In the genomic region with DNA sequence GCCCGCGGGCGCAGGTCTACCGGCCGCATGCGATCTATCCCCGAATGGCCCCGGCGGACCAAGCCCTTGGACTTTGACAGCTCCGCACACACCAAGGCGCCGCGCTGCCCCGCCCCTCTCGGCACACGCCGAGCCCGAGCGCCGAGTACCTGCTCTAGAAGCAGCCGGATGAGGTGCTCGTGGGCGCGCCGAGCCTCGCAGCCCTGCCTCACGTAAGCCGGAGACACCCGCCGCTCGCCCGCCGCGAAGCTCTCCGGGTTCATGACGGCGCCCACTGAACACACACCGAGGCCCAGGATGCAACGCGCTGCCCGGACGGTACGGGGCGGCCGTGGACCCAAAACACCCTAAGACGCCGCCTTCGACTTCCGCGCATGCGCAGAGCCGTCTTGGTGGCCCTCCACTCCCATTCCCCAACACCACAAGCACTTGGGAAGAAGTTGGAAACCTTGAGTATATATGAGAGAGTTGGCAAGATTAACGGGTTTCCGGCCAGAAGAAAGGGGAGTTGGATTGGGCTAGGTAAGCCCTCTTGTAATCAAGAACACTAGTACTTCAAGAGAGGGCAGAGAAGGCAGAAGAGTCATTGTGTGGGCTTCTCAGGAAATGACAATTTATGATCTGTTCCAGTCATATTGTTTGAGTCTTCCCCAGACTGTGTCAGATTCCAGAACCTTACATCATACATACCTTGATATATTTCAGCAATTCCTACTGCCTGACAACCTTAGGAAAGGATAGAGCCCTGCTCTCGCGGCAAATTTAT, we compare ENCODE assay signal across 8 mouse cellular contexts. TPM values are rescaled to one million over a fixed set of nuclear protein-coding genes. Genes with fewer than 3 reads are reported as not detected.
DNase-seq lines count a peak whose midpoint lies in the region; ATAC-seq and TF ChIP-seq lines count a peak whose summit lies in the region.

A gene (minus strand): TSS at position 283 of the 766 bp plus-strand sequence.

- peak within 1 kb of the TSS; percentile 87 for H3K9ac ChIP-seq in embryonic facial prominence, embryonic 13.5 days
- peak within 1 kb of the TSS; percentile 80 for H3K9ac ChIP-seq in limb, embryonic 12.5 days (replicated peaks)
- H3K9ac ChIP-seq in midbrain, embryonic 15.5 days, result peak within 1 kb of the TSS; percentile 70

- H3K9me3 ChIP-seq in embryonic facial prominence, embryonic 13.5 days, result no peaks in the 10 kb centered on the region
- H3K9me3 ChIP-seq in limb, embryonic 12.5 days, result no peaks in the 10 kb centered on the region
- H3K9me3 ChIP-seq in midbrain, embryonic 15.5 days, result no peaks in the 10 kb centered on the region

- H3K4me3 ChIP-seq in embryonic facial prominence, embryonic 13.5 days, result peak within 1 kb of the TSS; percentile 83
- H3K4me3 ChIP-seq in kidney, adult 2 months (ENCODE audit: insufficient read depth, low read depth, low read length), result peak within 1 kb of the TSS; percentile 91
- H3K4me3 ChIP-seq in limb, embryonic 12.5 days (replicated peaks), result peak within 1 kb of the TSS; percentile 82
- H3K4me3 ChIP-seq in midbrain, embryonic 15.5 days, result peak within 1 kb of the TSS; percentile 65
- peak within 1 kb of the TSS; percentile 89 for H3K4me3 ChIP-seq in spleen, adult 2 months (ENCODE audit: extremely low read depth, insufficient read depth, insufficient read length)

- peak; percentile 89 for DNase-seq in 3134 (ENCODE audit: extremely low read depth, insufficient read length, low spot score)
- peak; percentile 94 to 96 for DNase-seq in adrenal gland, postnatal 36 days
- peak; percentile 93 to 98 for DNase-seq in heart, adult 18-20 months
- peak; percentile 95 for DNase-seq in kidney, adult 2 months
- DNase-seq in spleen, adult 2 months (ENCODE audit: low read depth in 1 of 2, low spot score in 2 of 2), result peak; percentile 69 to 88

- ATAC-seq in embryonic facial prominence, embryonic 13.5 days (ENCODE audit: insufficient number of reproducible peaks, insufficient read depth, low FRiP score, low TSS enrichment, low read depth), result peak; percentile 94
- ATAC-seq in limb, embryonic 12.5 days (ENCODE audit: insufficient number of reproducible peaks, insufficient read depth, low FRiP score, low TSS enrichment, low read depth), result peak; percentile 93
- peak; percentile 97 for ATAC-seq in midbrain, embryonic 15.5 days (replicated peaks)

- H3K4me1 ChIP-seq in embryonic facial prominence, embryonic 13.5 days, result peaks cover 6% of the 10 kb centered on the region; the same call in 1 of the 2 replicates
- H3K4me1 ChIP-seq in kidney, adult 2 months (ENCODE audit: control insufficient read depth, insufficient read depth, low read length), result peaks cover 5% of the 10 kb centered on the region; the same call in 1 of the 2 replicates
- H3K4me1 ChIP-seq in limb, embryonic 12.5 days (replicated peaks), result peaks cover 5% of the 10 kb centered on the region
- H3K4me1 ChIP-seq in midbrain, embryonic 15.5 days, result peaks cover 10% of the 10 kb centered on the region
- peaks cover 5% of the 10 kb centered on the region; the same call in 1 of the 2 replicates for H3K4me1 ChIP-seq in spleen, adult 2 months (ENCODE audit: control insufficient read depth, insufficient read depth, insufficient read length)

- peaks cover 5% of the 10 kb centered on the region; the same call in 1 of the 2 replicates for H3K36me3 ChIP-seq in embryonic facial prominence, embryonic 13.5 days
- no peaks in the 10 kb centered on the region for H3K36me3 ChIP-seq in kidney, adult 2 months (ENCODE audit: control insufficient read depth, insufficient read depth, low read length)
- H3K36me3 ChIP-seq in limb, embryonic 12.5 days, result peaks cover 6% of the 10 kb centered on the region; the same call in 1 of the 2 replicates
- no peaks in the 10 kb centered on the region for H3K36me3 ChIP-seq in midbrain, embryonic 15.5 days (replicated peaks)
- H3K36me3 ChIP-seq in spleen, adult 2 months (ENCODE audit: control insufficient read depth, insufficient read depth, low read length), result no peaks in the 10 kb centered on the region

- peaks cover 5% of the 10 kb centered on the region for H3K27me3 ChIP-seq in embryonic facial prominence, embryonic 13.5 days
- no peaks in the 10 kb centered on the region for H3K27me3 ChIP-seq in kidney, adult 2 months (replicated peaks; ENCODE audit: control insufficient read depth, insufficient read depth, low read length)
- H3K27me3 ChIP-seq in limb, embryonic 12.5 days, result peaks cover 6% of the 10 kb centered on the region; the same call in 1 of the 2 replicates
- no peaks in the 10 kb centered on the region for H3K27me3 ChIP-seq in midbrain, embryonic 15.5 days (replicated peaks)
- H3K27me3 ChIP-seq in spleen, adult 2 months (ENCODE audit: control insufficient read depth, insufficient read depth, low read length), result no peaks in the 10 kb centered on the region

- H3K27ac ChIP-seq in embryonic facial prominence, embryonic 13.5 days, result 0 out of 2 replicates have a peak within 1 kb of the TSS, but pooled peaks have one; percentile 39
- H3K27ac ChIP-seq in kidney, adult 2 months (ENCODE audit: insufficient read depth, low read depth, low read length), result peak within 1 kb of the TSS; percentile 82
- H3K27ac ChIP-seq in limb, embryonic 12.5 days, result 0 out of 2 replicates have a peak within 1 kb of the TSS, but pooled peaks have one; percentile 45
- H3K27ac ChIP-seq in midbrain, embryonic 15.5 days, result peak within 1 kb of the TSS; percentile 42
- peak within 1 kb of the TSS; percentile 70 for H3K27ac ChIP-seq in spleen, adult 2 months (ENCODE audit: insufficient read depth, low read length)

- 4% methylated on average over 56 of the region's 56 CpGs for WGBS in embryonic facial prominence, embryonic 13.5 days
- 4% methylated on average over 56 of the region's 56 CpGs for WGBS in kidney, adult 2 months
- 4% methylated on average over 55 of the region's 56 CpGs for WGBS in limb, embryonic 12.5 days
- WGBS in midbrain, embryonic 15.5 days, result 4% methylated on average over 55 of the region's 56 CpGs
- WGBS in spleen, adult 2 months, result 4% methylated on average over 56 of the region's 56 CpGs

- no peak for TF ChIP-seq POLR2A in kidney, adult 2 months (IDR thresholded peaks at IDR 0.05; ENCODE audit: low read depth, low read length)
- TF ChIP-seq POLR2A in spleen, adult 2 months (IDR thresholded peaks at IDR 0.05; ENCODE audit: low read depth, low read length), result peak; percentile 37

- H3K4me2 ChIP-seq in embryonic facial prominence, embryonic 13.5 days, result peak within 1 kb of the TSS; percentile 67
- peak within 1 kb of the TSS; percentile 69 for H3K4me2 ChIP-seq in limb, embryonic 12.5 days
- H3K4me2 ChIP-seq in midbrain, embryonic 15.5 days, result peak within 1 kb of the TSS; percentile 57

- no peak for TF ChIP-seq CTCF in kidney, adult 2 months (conservative IDR thresholded peaks at IDR 0.05; ENCODE audit: insufficient read depth, insufficient read length, low read depth, low read length)
- TF ChIP-seq CTCF in spleen, adult 2 months (IDR thresholded peaks at IDR 0.05; ENCODE audit: extremely low read depth, insufficient read depth, insufficient read length, insufficient replicate concordance), result no peak

RNA-seq across cellular contexts. Expression of the gene that starts here (rescaled TPM):
- 10 to 100 TPM; 15.0 to 18.7 TPM for total RNA-seq in adrenal gland, postnatal 36 days (2021)
- 8.3 and 9.6 TPM in 2 replicates for polyA plus RNA-seq in embryonic facial prominence, embryonic 13.5 days (2015; fragmentation: Nextera tagmentation; extraction: Ambion mirVana)
- total RNA-seq in heart, adult 18-20 months (2021), result 1 to 10 TPM; 5.2 to 6.7 TPM
- polyA plus RNA-seq in kidney, adult 2 months (2012; rRNA removed), result 10.5 and 11.9 TPM in 2 replicates
- 7.9 and 8.5 TPM in 2 replicates for polyA plus RNA-seq in limb, embryonic 12.5 days (2016; fragmentation: Nextera tagmentation; extraction: Ambion mirVana)
- 7.3 and 8.0 TPM in 2 replicates for polyA plus RNA-seq in midbrain, embryonic 15.5 days (2015; fragmentation: Nextera tagmentation; extraction: Ambion mirVana)
- 2.3 and 3.1 TPM in 2 replicates for polyA plus RNA-seq in spleen, adult 2 months (2012; rRNA removed)

Comparison
In these comparisons a context has a peak if more than half of its experiments do, and no peak if none do; other contexts are left out.
1. Peak in every context shown above with its lines: DNase-seq, ATAC-seq, H3K4me3 ChIP-seq and H3K27ac ChIP-seq.